Mouse (Mus musculus): ENCODE results near the gene Pdcd1.

DNA sequence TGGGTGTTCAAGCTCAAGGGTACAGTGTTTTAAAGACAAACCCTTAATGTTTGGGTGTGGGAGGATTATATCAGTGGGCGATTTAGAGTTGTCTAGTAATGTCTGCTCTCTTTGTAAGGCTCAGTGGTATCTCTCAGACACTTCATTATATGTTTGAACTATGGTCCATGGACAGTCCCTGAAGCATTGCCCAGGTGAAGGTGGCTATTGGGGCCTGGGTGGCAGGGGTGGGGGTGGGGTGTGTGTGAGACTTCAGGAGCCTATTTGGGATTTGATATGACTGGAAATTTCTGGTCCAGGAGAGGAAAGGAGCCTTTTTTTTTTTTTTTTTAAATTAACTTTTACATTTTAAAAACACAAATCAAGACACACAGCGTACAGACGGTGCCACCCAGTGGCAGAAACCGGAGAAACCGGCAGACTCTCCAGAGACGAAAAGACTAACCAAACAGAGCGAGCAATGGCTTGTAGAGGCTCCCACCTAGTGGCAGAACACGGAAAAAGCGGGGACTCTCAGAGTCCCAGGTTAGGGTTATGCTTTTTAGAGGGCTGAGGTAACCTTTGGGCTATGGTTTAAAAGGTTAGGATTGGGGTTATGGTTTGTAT is 26.6 kb upstream of the Pdcd1 start:
- TF ChIP-seq POLR2A (IDR thresholded peaks at IDR 0.05; ENCODE audit: insufficient read depth, low read depth, low read length) (no peak), CTCF (IDR thresholded peaks at IDR 0.05) (peak; percentile 96)
